Mouse (Mus musculus) c-Kit-negative CD71-positive TER-119-positive erythroid progenitor cells, embryonic 14.5 days (primary cell): ENCODE data around the gene Abhd14b.

ENCODE experiments used
- DNase-seq: peaks from one replicate; pipeline ENCODE4 v3.0.0-alpha.2; 2013; ENCODE audit warnings: low read depth, low spot score

Abhd14b gene

GRCm38 (mm10) chr9:106429221-106430014 lies 17.8 kb upstream of the Abhd14b start, which contains the start of gene Rpl29:
TSS of gene Rpl29 (plus strand) at chr9:106429454.
- peak; percentile 78 for DNase-seq

- DNase-seq: no peak
Observed at GRCm38 (mm10) chr9:106430015-106430264, 17.3 kb upstream of the Abhd14b start.

GRCm38 (mm10) chr9:106433389-106433788 lies 13.9 kb upstream of the Abhd14b start:
- no peak for DNase-seq

- DNase-seq: no peak
Observed at GRCm38 (mm10) chr9:106436566-106436965, 10.7 kb upstream of the Abhd14b start.

- no peak for DNase-seq
Observed at GRCm38 (mm10) chr9:106442680-106443079, 4.6 kb upstream of the Abhd14b start.

GRCm38 (mm10) chr9:106444836-106445235 lies 2.4 kb upstream of the Abhd14b start:
- no peak for DNase-seq

GRCm38 (mm10) chr9:106447951-106448350 lies 692 bp downstream of the Abhd14b start:
- no peak for DNase-seq

GRCm38 (mm10) chr9:106448498-106449031 lies 1.3 kb downstream of the Abhd14b start:
- no peak for DNase-seq

- DNase-seq: no peak
Observed at GRCm38 (mm10) chr9:106449947-106450346, 2.7 kb downstream of the Abhd14b start.

GRCm38 (mm10) chr9:106450661-106451060 lies 3.4 kb downstream of the Abhd14b start:
- no peak for DNase-seq

GRCm38 (mm10) chr9:106451298-106451697 lies 4.0 kb downstream of the Abhd14b start:
- no peak for DNase-seq

GRCm38 (mm10) chr9:106451899-106452298 lies 4.6 kb downstream of the Abhd14b start:
- no peak for DNase-seq

GRCm38 (mm10) chr9:106452351-106452750 lies 5.1 kb downstream of the Abhd14b start:
- no peak for DNase-seq

GRCm38 (mm10) chr9:106452821-106453220 lies 5.6 kb downstream of the Abhd14b start:
- no peak for DNase-seq

- DNase-seq: no peak
Observed at GRCm38 (mm10) chr9:106453271-106454070, 6.2 kb downstream of the Abhd14b start, which contains the start of gene Pcbp4. TSS of gene Pcbp4 (plus strand) at chr9:106453291.

GRCm38 (mm10) chr9:106454071-106454761 lies 7.0 kb downstream of the Abhd14b start:
- DNase-seq: no peak

- DNase-seq: no peak
Observed at GRCm38 (mm10) chr9:106454888-106455681, 7.8 kb downstream of the Abhd14b start.

GRCm38 (mm10) chr9:106456325-106457162 lies 9.3 kb downstream of the Abhd14b start:
- DNase-seq: no peak

- DNase-seq: no peak
Observed at GRCm38 (mm10) chr9:106457163-106457559, 9.9 kb downstream of the Abhd14b start.

- DNase-seq: no peak
Observed at GRCm38 (mm10) chr9:106457920-106458319, 10.7 kb downstream of the Abhd14b start.
